Mouse (Mus musculus) adrenal gland (tissue): ENCODE measurements around the gene Smarcd2.

Experiments
- intact Hi-C: fragments of 180-260 bp; cut with DNase I; formaldehyde crosslinking; loops from one replicate; pipeline ENCODE4 v1.15.1; 2025

The Smarcd2 gene

DNA sequence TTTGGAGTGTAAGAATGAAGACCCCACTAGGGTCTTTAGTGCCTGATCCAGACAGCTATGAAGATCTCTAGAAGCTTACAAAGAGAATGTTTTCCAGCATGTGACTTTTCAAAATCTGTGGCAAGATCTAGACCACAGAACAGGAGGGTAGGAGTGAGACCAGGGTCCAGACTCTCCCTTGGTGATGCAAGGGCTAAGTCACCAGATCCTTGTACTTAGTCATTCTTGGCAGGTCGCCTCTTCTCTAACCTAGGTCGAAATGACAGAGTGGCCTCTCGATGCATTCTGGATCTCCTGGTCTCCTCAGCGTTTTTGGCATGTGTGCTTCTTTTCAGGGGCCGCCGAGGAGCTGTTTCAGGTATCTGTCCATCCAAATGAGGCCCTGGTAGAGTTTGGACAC is 9.7 kb upstream of the Smarcd2 start:
- intact Hi-C loops, result loop anchor here (10.0 kb wide), 1 partner anchor 212 kb away; no protein-coding TSS in a partner anchor

- intact Hi-C loops, result no loop called here
Measured at GRCm38 (mm10) chr11:106276454-106276853, 3.7 kb upstream of the Smarcd2 start, which contains the start of gene Tcam1. Gene Tcam1, plus strand, starts transcription at chr11:106276672.

DNA sequence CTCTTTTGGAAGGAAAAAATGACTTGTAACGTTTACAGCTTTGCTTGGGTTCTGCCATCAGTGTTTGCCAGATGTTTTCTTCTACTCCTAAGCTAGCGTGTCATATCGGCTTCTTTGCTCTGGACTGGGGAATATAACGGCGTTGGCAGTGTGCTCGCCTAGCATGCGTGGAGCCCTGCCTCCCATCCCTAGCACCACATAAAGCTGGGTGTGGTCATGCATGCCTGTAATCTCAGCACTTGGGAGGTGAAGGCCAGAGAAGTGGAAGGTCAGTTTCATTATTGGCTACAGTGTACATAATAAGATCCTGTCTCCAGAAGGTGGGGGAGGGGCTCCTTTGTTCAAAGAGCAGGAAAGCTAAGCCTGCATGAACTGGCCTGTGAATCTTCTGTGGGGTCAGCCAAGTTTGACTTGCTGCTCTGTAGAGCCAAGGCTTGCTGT is 2.2 kb upstream of the Smarcd2 start:
- intact Hi-C loops, result no loop called here

GRCm38 (mm10) chr11:106274374-106274773 is 1.6 kb upstream of the Smarcd2 start:
- intact Hi-C loops, result no loop called here

DNA sequence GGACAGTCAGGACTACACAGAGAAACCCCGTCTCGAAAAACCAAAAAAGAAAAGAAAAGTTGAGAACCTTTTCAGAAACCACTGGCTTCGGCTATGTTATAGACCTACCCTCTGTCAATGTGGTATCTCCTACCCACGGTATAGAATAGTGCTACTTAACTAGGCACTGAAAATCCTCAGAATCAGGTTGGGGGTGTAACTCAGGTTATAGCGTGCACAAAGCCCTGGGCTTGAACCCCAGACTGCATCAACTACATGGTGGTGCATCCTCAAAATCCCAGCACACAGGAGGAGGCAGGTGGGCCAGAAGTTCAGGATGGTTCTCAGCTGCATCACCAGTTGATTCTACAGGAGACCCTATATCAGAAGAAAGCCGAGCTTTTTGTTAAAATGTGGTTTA is 1.0 kb upstream of the Smarcd2 start:
- intact Hi-C loops, result no loop called here

DNA sequence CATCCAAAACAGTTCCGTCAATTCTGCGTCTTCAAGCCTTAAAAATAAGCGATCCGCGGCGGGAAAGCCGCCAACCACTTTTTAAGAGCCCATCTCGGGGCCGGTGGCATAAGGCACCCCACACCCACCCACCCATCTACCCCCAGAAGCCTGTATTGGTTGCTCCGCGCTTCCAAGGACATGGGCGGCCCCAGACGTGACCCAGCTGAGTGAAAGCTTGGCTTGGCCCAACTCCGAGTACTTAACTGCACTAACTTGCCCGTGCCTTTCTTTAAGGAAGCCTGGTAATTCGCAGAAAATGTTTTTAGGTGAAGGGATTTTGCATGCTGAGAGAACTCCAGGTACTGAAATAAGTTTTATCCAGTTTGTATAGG is 526 bp upstream of the Smarcd2 start:
- intact Hi-C loops, result no loop called here

GRCm38 (mm10) chr11:106271794-106272643 is 753 bp downstream of the Smarcd2 start:
- intact Hi-C loops, result loop anchor here (2.0 kb wide), 1 partner anchor 15 kb away; the partner anchor contains the start of genes Ftsj3 and Psmc5

DNA sequence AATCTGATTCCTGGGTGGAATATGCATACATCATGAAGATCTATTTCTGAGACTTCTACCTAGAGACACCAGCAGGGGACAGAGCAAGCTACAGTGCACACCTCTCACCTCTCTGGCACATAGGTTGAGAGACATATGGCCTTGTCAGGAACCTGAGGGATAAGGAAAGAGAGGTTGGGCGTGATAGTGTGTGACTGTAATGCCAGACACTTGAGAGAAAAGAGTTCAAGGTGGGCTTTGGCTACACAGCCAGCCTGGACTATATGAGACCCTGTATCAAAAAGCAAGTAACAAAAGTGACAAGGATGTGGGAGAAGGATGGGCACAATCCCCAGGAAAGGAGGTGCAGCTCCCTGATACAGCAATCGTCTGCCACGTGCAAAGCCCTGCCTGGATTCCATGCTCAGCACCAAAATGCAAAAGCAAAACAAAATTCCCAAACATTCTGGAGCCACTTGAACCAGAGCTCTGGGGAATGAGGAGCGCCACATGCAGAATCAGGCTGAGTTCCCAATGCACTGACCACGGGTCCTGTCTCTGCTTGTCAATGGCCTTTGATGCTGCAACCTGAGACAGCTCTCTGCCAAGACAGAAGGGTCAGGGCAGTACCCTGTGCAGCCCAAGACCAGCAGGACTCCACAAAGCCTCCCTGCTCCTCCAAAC is 1.5 kb downstream of the Smarcd2 start:
- intact Hi-C loops, result loop anchor here (2.0 kb wide), 1 partner anchor 14 kb away; the partner anchor contains the start of genes Ftsj3 and Psmc5

DNA sequence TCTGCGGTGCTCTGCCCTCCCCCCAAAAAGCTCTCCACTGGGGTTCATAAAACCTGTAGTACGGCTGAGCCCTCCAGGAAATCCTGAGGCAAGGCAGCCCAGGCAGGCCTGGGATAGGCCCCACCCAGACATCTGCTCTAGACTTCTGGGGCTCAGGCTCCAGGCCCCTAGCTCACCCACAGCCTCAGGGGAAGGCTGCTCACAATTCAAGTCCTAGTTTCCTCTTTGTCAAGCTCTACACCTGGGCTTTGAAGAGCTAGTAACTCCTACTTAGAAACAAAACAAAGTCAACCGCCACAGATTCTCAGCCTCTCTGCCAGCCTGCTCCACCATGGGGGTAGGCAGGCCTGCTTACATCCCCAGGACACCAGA is 3.7 kb downstream of the Smarcd2 start:
- intact Hi-C loops, result no loop called here

DNA sequence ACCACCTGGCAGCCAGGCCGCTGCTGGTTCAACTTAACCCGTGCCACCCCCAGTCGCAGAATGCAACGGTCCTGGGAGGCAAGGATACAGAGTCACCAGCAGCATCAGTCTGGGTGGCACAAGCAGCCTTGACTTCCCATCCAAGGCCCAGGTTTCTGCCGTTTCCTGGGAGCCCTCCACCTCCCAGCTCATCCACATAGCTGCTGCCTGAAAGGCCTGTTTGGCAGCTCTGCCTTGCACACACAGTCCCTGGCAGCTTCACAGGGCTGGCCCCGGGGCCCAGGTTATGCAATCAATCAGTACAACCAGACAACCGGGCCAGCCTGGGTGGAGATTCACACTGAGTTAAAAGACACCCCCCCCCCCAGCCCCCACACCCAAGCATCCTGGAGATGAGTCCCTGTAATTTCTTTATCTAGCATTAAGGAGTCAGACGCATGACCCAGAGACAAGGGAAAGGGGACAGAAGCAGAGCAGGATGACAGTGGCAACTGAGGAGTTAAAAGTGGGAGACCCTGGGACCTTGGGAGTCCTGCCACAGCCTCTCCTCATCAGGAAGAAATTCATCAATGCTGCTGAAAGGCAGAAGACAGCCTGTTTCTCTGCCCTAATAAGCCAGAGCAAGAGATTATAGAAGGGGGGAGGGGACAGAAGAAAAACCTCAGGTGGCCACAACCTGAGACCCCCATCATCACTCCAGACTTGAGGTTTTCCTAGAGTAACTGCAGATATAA is 4.3 kb downstream of the Smarcd2 start:
- intact Hi-C loops, result no loop called here

DNA sequence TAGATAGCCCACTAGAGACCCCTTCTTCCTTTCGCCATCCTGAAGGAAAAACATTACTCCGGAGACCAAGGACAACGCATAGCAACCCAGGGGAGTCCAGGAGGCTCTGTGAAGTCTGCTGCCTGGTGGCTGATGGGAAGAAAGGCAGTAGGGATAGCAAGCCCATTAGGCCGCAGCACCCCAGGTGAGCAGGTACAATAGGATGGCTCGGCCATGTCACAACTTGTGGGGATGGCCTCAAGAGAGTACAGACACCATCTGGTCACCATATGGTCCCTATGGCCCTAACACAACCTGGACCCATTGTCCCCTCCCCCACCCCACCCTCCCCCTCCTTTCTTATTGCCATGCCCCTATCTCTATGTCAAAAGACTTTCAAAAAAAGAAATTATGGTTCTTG is 4.9 kb downstream of the Smarcd2 start:
- intact Hi-C loops, result no loop called here

GRCm38 (mm10) chr11:106267311-106267852 is 5.4 kb downstream of the Smarcd2 start:
- intact Hi-C loops, result no loop called here

DNA sequence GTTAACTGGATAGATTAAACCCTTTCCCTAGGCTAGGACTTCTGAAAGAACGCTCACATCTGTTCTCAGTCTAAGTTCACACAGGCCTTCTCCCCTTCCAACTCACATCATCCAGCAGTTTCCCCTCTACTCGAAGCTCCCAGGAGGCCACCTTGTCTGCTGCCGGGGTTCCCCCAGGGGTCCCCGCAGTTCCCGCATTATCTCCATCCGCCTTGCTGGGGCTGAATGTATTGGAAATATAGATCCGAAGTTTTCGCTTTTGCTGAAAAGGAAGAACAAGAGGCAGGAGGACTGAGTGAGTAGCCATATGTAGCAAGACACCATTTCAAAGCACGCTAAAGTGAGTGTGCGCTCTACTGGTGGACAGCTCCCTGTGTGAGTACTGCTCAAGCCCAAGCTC is 6.3 kb downstream of the Smarcd2 start:
- intact Hi-C loops, result no loop called here

GRCm38 (mm10) chr11:106265570-106265969 is 7.2 kb downstream of the Smarcd2 start:
- intact Hi-C loops, result no loop called here

GRCm38 (mm10) chr11:106264988-106265387 is 7.8 kb downstream of the Smarcd2 start:
- intact Hi-C loops, result no loop called here

- intact Hi-C loops, result no loop called here
Measured at GRCm38 (mm10) chr11:106263963-106264362, 8.8 kb downstream of the Smarcd2 start.

DNA sequence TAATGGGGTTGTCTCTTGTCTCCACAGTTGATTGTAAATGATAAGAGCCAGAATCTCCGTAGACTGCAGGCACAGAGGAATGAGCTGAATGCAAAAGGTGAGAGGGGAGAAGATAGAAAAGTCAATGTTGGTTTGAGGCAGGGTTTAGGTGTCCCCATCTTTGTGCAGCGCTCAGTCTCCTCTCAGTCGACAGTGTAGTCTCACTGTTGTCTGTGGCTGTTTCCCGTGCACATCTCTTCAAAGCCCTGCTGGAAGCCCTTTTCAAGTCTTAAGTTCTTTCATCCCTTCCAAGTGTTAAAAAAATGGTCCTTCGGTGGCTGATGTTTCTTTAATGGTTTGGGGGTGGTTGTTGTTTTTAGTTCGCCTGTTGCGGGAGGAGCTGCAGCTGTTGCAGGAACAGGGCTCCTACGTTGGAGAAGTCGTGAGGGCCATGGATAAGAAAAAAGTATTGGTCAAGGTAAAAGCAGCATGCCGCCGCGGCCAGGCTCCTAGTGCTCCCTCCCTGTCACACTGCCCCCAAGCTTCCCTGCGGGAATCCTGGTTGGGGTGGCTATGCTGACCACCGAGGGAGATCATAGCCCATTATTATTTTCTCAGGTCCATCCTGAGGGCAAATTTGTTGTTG is 11.8 kb downstream of the Smarcd2 start:
- intact Hi-C loops, result no loop called here

DNA sequence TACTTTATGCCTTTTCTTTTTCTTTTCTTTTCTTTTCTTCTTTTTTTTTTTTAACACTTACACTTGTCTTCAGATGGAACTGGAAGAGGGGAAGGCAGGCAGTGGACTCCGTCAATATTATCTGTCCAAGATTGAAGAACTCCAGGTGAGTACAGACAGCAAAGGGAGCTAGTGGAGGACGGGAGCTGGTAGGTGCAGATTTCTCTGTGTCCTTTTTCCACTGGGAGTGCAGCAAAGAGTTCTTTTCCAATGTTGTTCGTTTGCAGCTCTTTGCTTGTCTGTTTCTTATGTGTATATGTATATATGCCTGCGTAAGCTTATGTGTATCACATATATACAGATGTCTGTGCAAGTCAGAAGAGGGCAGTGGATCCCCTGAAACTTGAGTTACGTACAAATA is 16.0 kb downstream of the Smarcd2 start:
- intact Hi-C loops, result loop anchor here (2.0 kb wide), 1 partner anchor 14 kb away; no protein-coding TSS in a partner anchor

- intact Hi-C loops, result loop anchor here (2.0 kb wide), 2 partner anchors 15 to 39 kb away; partner anchors contain the start of genes Ccdc47 and Ddx42
Measured at GRCm38 (mm10) chr11:106255685-106256451, 16.9 kb downstream of the Smarcd2 start, which contains the start of the genes Ftsj3 and Psmc5. Gene Ftsj3, minus strand, starts transcription at chr11:106256079. Gene Psmc5, plus strand, starts transcription at chr11:106256154.

DNA sequence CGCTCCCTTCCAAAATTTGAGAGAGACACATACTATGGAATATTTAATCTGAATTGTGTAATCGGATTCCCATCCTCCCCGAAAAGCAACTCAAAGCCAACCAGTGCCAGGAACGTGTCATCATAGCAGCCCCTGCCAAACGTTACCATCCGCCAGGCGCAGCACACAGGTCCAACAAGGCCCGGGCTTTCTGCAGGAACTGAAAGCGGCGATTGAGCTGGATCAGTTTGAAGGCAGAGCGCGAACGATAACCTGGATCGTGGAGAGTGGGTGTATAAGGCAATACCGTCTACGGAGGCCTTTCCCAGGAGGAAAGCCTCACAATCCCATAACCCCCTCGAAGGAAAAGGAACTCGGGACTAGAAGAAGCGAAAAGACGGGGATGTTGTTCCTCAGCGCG is 17.6 kb downstream of the Smarcd2 start:
- intact Hi-C loops, result loop anchor here (2.0 kb wide), 1 partner anchor 38 kb away; the partner anchor contains the start of genes Ccdc47 and Ddx42
